Mouse (Mus musculus) liver, embryonic 15.5 days (tissue): Measurements from ENCODE around the gene Pdzk1. TPM values are rescaled to one million over a fixed set of nuclear protein-coding genes. Genes with fewer than 3 reads are reported as not detected.

Source experiments
- ATAC-seq: fragments of 200-750 bp; cut with Nextera tagmentation; 2 replicates; pipeline ENCODE4 v1.8.0; 2017; ENCODE audit warnings: moderate number of reproducible peaks, mild to moderate bottlenecking, moderate library complexity; ENCODE audit not compliant: insufficient read depth
- H3K27ac ChIP-seq: fragments of 300-500 bp; sonication (generic); replicated peaks from 2 replicates; pipeline ENCODE4 v1.5.1; 2015; ENCODE audit warnings: mild to moderate bottlenecking, inconsistent platforms
- H3K27me3 ChIP-seq: fragments of 300-500 bp; sonication (generic); 2 replicates; pipeline ENCODE4 v1.6.1; 2015; ENCODE audit warnings: mild to moderate bottlenecking, inconsistent platforms
- H3K36me3 ChIP-seq: fragments of 300-500 bp; sonication (generic); replicated peaks from 2 replicates; pipeline ENCODE4 v1.6.1; 2015; ENCODE audit warnings: moderate library complexity, mild to moderate bottlenecking, inconsistent platforms
- H3K4me1 ChIP-seq: fragments of 300-500 bp; sonication (generic); replicated peaks from 2 replicates; pipeline ENCODE4 v1.6.1; 2015; ENCODE audit warnings: inconsistent platforms
- H3K4me2 ChIP-seq: fragments of 300-500 bp; sonication (generic); 2 replicates; pipeline ENCODE4 v1.6.1; 2015; ENCODE audit warnings: moderate library complexity, mild to moderate bottlenecking, inconsistent platforms
- H3K4me3 ChIP-seq: fragments of 300-500 bp; sonication (generic); replicated peaks from 2 replicates; pipeline ENCODE4 v1.5.1; 2015; ENCODE audit warnings: mild to moderate bottlenecking, inconsistent platforms
- H3K9ac ChIP-seq: fragments of 300-500 bp; sonication (generic); 2 replicates; pipeline ENCODE4 v1.6.1; 2015; ENCODE audit warnings: moderate library complexity, mild to moderate bottlenecking, inconsistent platforms
- H3K9me3 ChIP-seq: fragments of 300-500 bp; sonication (generic); replicated peaks from 2 replicates; pipeline ENCODE4 v1.6.1; 2016; ENCODE audit warnings: inconsistent platforms
- WGBS: fragments of 180-500 bp; shearing (Covaris S2); methylation state at CpG from one replicate; pipeline ENCODE4 v1.1.7; 2015; ENCODE audit warnings: mixed read lengths; ENCODE audit not compliant: insufficient replicate concordance; 5-methylcytosine and 5-hydroxymethylcytosine counted together
- polyA plus RNA-seq: library from polyadenylated mRNA; unstranded; fragments of >200 nt; fragmentation: Nextera tagmentation; extraction: Ambion mirVana; gene quantifications from 2 replicates; pipeline ENCODE4 v1.2.1, GENCODE M21; 2015

Gene Pdzk1
- 21.6 and 27.2 TPM in 2 replicates for polyA plus RNA-seq

- no peaks in the 10 kb centered on the region for H3K27me3 ChIP-seq
- ATAC-seq, result no peak
- WGBS, result 60% methylated on average over 1 of the region's 1 CpGs
- no peaks in the 10 kb centered on the region for H3K36me3 ChIP-seq
- H3K4me3 ChIP-seq, result peak within 1 kb of the TSS; percentile 39
- H3K9ac ChIP-seq, result no peak within 1 kb of the TSS
- peak within 1 kb of the TSS; percentile 38 for H3K4me2 ChIP-seq
- no peaks in the 10 kb centered on the region for H3K9me3 ChIP-seq
- no peaks in the 10 kb centered on the region for H3K4me1 ChIP-seq
- no peak within 1 kb of the TSS for H3K27ac ChIP-seq
Measured at GRCm38 (mm10) chr3:96828984-96829383, at the start of gene Pdzk1, which contains the start of gene Cd160. Pdzk1 (plus strand) TSS chr3:96829284. Cd160 (minus strand) TSS chr3:96829351.

- H3K9ac ChIP-seq, result no peak overlapping the region
- H3K4me3 ChIP-seq, result no peak overlapping the region
- peaks cover 18% of the 10 kb centered on the region; the same call in 1 of the 2 replicates for H3K36me3 ChIP-seq
- no peak overlapping the region for H3K4me2 ChIP-seq
- 0 out of 2 replicates have a peak, but pooled peaks cover 3% of the 10 kb centered on the region for H3K4me1 ChIP-seq
- no peaks in the 10 kb centered on the region for H3K9me3 ChIP-seq
- no peaks in the 10 kb centered on the region for H3K27me3 ChIP-seq
- no peak for ATAC-seq
- 82% methylated on average over 8 of the region's 8 CpGs for WGBS
- no peak overlapping the region for H3K27ac ChIP-seq
Measured at GRCm38 (mm10) chr3:96782236-96782635, 46.8 kb upstream of the Pdzk1 start.

GRCm38 (mm10) chr3:96787784-96788183 is 41.3 kb upstream of the Pdzk1 start:
- no peaks in the 10 kb centered on the region for H3K9me3 ChIP-seq
- H3K27me3 ChIP-seq, result no peaks in the 10 kb centered on the region
- H3K4me1 ChIP-seq, result no peaks in the 10 kb centered on the region
- H3K9ac ChIP-seq, result no peak overlapping the region
- no peak overlapping the region for H3K27ac ChIP-seq
- no peak overlapping the region for H3K4me3 ChIP-seq
- WGBS, result 45% methylated on average over 1 of the region's 1 CpGs
- no peak; the same call in 1 of the 2 replicates for ATAC-seq
- peaks cover 52% of the 10 kb centered on the region for H3K36me3 ChIP-seq
- no peak overlapping the region for H3K4me2 ChIP-seq

DNA sequence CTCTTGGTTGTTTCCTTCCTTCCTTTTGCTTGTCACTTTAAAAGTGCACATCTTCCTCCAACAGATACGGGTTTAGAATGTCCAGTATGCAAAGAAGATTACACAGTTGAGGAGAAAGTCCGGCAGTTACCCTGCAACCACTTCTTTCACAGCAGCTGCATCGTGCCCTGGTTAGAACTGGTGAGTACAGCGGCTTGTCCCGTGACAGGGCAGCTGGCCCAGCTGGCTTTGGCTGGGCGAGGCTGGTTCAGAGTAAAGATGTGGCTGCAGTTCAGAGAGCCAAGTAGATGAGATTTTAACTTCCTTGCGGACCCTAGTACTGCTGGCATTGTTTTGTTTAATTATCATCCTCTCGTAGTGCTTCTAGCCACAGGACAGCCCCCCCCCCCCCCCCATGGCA is 40.6 kb upstream of the Pdzk1 start:
- 70% methylated on average over 8 of the region's 8 CpGs for WGBS
- no peaks in the 10 kb centered on the region for H3K4me1 ChIP-seq

DNA sequence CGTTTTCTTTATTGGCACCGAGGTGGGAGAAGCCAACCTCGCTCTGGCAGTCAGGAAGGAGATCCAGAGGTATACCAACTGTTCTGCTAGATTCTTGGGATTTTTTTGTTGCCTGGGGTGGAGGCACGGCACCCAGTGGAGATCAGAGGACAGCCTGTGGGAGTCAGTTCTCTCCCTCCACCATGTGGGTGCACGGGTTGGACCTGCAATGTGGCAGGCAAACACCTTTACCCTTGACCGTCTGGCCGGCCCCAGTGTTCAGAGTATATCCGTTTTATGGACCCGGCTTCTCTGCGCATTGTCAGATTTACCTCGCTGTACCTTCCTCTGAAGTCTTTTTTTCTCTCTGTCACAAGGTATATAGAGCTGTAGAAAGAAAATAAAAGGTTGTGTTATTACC is 28.8 kb upstream of the Pdzk1 start:
- Histone ChIP-seq H3K4me3 (no peak overlapping the region), H3K4me2 (no peak overlapping the region), H3K27me3 (no peaks in the 10 kb centered on the region), H3K36me3 (no peaks in the 10 kb centered on the region), H3K9ac (no peak overlapping the region), H3K9me3 (no peaks in the 10 kb centered on the region), H3K4me1 (0 out of 2 replicates have a peak, but pooled peaks cover 4% of the 10 kb centered on the region), H3K27ac (no peak overlapping the region)
- 68% methylated on average over 11 of the region's 11 CpGs for WGBS
- ATAC-seq, result no peak

More for the DNA sequence above, 40.6 kb upstream of the Pdzk1 start:
- Histone ChIP-seq H3K4me3 (no peak overlapping the region), H3K27ac (no peak overlapping the region), H3K9ac (no peak overlapping the region), H3K27me3 (no peaks in the 10 kb centered on the region), H3K9me3 (no peaks in the 10 kb centered on the region), H3K4me2 (no peak overlapping the region), H3K36me3 (peaks cover 52% of the 10 kb centered on the region)
- no peak for ATAC-seq

DNA sequence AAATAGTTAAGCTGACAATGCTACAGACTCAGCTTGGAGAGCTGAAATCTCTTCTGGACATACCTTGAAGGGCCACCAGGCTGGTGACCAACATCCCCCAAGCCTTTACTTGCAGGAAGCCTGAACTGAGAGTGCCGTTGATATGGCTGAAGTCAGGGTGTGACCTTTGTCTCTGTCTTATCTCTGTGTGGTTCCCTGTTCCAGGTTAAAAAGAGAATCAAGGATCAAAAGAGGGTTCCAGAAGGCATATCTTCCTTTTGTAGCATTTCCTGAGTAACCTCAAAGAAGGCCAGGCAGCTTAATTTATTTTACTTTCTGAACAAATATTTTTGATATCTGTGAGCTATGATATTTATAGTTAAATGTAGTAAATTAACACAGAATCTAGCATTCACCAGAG is 26.9 kb upstream of the Pdzk1 start:
- Histone ChIP-seq H3K27ac (no peak overlapping the region), H3K27me3 (no peaks in the 10 kb centered on the region), H3K9me3 (no peaks in the 10 kb centered on the region), H3K9ac (no peak overlapping the region), H3K4me1 (0 out of 2 replicates have a peak, but pooled peaks cover 4% of the 10 kb centered on the region), H3K4me3 (no peak overlapping the region), H3K4me2 (no peak overlapping the region), H3K36me3 (no peaks in the 10 kb centered on the region)
- WGBS, result 7% methylated on average over 1 of the region's 1 CpGs
- no peak for ATAC-seq

GRCm38 (mm10) chr3:96808136-96808535 is 20.9 kb upstream of the Pdzk1 start:
- WGBS, result 56% methylated on average over 3 of the region's 3 CpGs
- ATAC-seq, result no peak

GRCm38 (mm10) chr3:96808651-96809050 is 20.4 kb upstream of the Pdzk1 start:
- no peaks in the 10 kb centered on the region for H3K9me3 ChIP-seq
- no peak overlapping the region for H3K4me2 ChIP-seq
- no peaks in the 10 kb centered on the region for H3K27me3 ChIP-seq
- no peak overlapping the region for H3K27ac ChIP-seq
- no peak for ATAC-seq
- no peaks in the 10 kb centered on the region for H3K36me3 ChIP-seq
- no peak overlapping the region for H3K4me3 ChIP-seq
- 66% methylated on average over 3 of the region's 3 CpGs for WGBS
- H3K4me1 ChIP-seq, result peaks cover 6% of the 10 kb centered on the region; the same call in 1 of the 2 replicates
- no peak overlapping the region for H3K9ac ChIP-seq

More at GRCm38 (mm10) chr3:96808136-96808535, 20.9 kb upstream of the Pdzk1 start:
- Histone ChIP-seq H3K36me3 (no peaks in the 10 kb centered on the region), H3K27me3 (no peaks in the 10 kb centered on the region), H3K4me1 (0 out of 2 replicates have a peak, but pooled peaks cover under 1% of the 10 kb centered on the region), H3K9ac (no peak overlapping the region), H3K4me2 (no peak overlapping the region), H3K27ac (no peak overlapping the region), H3K4me3 (no peak overlapping the region), H3K9me3 (no peaks in the 10 kb centered on the region)

GRCm38 (mm10) chr3:96811232-96811631 is 17.9 kb upstream of the Pdzk1 start:
- ATAC-seq, result no peak
- H3K4me2 ChIP-seq, result no peak overlapping the region
- WGBS, result 70% methylated on average over 3 of the region's 3 CpGs

DNA sequence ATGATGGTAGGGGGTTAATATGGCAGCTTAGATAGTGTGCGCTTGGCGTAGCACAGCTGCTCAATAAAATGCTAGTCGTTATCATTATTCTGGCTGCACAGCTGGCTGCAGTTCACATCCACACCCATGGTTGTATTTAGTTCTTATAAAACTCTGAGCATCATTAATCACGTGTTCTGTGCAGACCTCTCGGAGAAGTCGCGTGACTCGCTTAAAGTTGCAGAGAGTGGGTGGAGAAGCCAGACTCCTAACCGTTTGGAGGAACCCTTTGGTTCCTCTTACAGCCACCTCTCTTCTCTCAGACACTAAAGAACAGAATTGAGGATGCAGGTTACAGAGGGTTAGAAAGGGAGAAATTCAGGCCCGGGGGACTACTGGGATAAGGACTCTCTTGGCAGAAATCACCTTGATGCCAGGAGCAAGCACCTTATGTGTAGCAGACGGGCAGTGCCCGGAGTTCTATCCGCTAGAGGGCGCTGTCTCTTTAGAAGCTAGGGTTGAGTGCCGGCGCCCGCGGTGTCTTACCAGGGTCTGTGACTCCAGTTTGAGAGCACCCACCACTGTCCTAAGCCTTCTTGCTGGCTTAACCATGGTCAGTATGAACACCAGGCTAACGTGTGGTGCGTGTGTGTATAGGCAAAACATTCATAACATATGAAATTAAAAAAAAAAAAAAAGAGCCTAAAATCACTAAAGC is 16.5 kb upstream of the Pdzk1 start:
- Histone ChIP-seq H3K27me3 (no peaks in the 10 kb centered on the region), H3K9me3 (no peaks in the 10 kb centered on the region), H3K27ac (no peak overlapping the region), H3K4me3 (no peak overlapping the region), H3K4me2 (peak overlapping the region; percentile 50), H3K9ac (no peak overlapping the region), H3K4me1 (peaks cover 6% of the 10 kb centered on the region; the same call in 1 of the 2 replicates), H3K36me3 (no peaks in the 10 kb centered on the region)
- ATAC-seq, result peak; percentile 64
- WGBS, result 31% methylated on average over 20 of the region's 20 CpGs

More at GRCm38 (mm10) chr3:96811232-96811631, 17.9 kb upstream of the Pdzk1 start:
- peaks cover 6% of the 10 kb centered on the region; the same call in 1 of the 2 replicates for H3K4me1 ChIP-seq
- no peaks in the 10 kb centered on the region for H3K9me3 ChIP-seq
- no peak overlapping the region for H3K4me3 ChIP-seq
- H3K27ac ChIP-seq, result no peak overlapping the region
- H3K27me3 ChIP-seq, result no peaks in the 10 kb centered on the region
- H3K36me3 ChIP-seq, result no peaks in the 10 kb centered on the region
- H3K9ac ChIP-seq, result no peak overlapping the region

- Histone ChIP-seq H3K36me3 (no peaks in the 10 kb centered on the region), H3K9ac (no peak overlapping the region), H3K4me3 (no peak overlapping the region), H3K4me2 (peak overlapping the region; percentile 50), H3K4me1 (peaks cover 6% of the 10 kb centered on the region; the same call in 1 of the 2 replicates), H3K27me3 (no peaks in the 10 kb centered on the region), H3K9me3 (no peaks in the 10 kb centered on the region), H3K27ac (no peak overlapping the region)
- 8% methylated on average over 9 of the region's 9 CpGs for WGBS
- no peak; the same call in 1 of the 2 replicates for ATAC-seq
Measured at GRCm38 (mm10) chr3:96813106-96813505, 16.0 kb upstream of the Pdzk1 start.
